Mouse (Mus musculus) megakaryocyte, embryonic 14.5 days (primary cell): Measurements from ENCODE around the gene Rab5c.

Experiments
- FLI1 ChIP-seq: IDR thresholded peaks from 2 replicates; pipeline ENCODE4 v1.6.1; 2012; ENCODE audit warnings: low read length, inconsistent platforms, mixed read lengths
- GATA1 ChIP-seq: IDR thresholded peaks from 3 replicates; pipeline ENCODE4 v1.6.1; 2012; ENCODE audit warnings: mixed read lengths, low read length, inconsistent platforms, borderline replicate concordance

GRCm38 (mm10) chr11:100722493-100723028 lies 15.5 kb downstream of the Rab5c start:
- TF ChIP-seq FLI1 (no peak), GATA1 (no peak)
